Mouse (Mus musculus) stomach, postnatal 0 days (tissue): Measurements from ENCODE around the gene Aipl1.

Source experiments
- CTCF ChIP-seq: IDR thresholded peaks from 2 replicates; pipeline ENCODE4 v1.5.1; 2016; ENCODE audit warnings: antibody characterized with exemption, low read depth, mild to moderate bottlenecking, moderate library complexity
- EP300 ChIP-seq: optimal IDR thresholded peaks from 2 replicates; pipeline ENCODE3; 2016; ENCODE audit warnings: antibody characterized with exemption

- TF ChIP-seq CTCF (peak; percentile 11; the same call in 1 of the 2 replicates), EP300 (no peak)
Observed at GRCm38 (mm10) chr11:72078056-72078455, 40.7 kb upstream of the Aipl1 start.
